Mouse (Mus musculus): ENCODE measurements around the gene Aatk. TPM values are rescaled to one million over a fixed set of nuclear protein-coding genes. Genes with fewer than 3 reads are reported as not detected.

The Aatk gene
- polyA plus RNA-seq, 1 experiment: 5.4 TPM

GRCm38 (mm10) chr11:119981769-119982168, 65.2 kb downstream of the Aatk start:
- H3K27me3 ChIP-seq (replicated peaks): peaks cover 48% of the 10 kb centered on the region
- H3K4me3 ChIP-seq (replicated peaks): peak overlapping the region; percentile 57
- TF ChIP-seq GATA1 (IDR thresholded peaks at IDR 0.05; ENCODE audit: borderline replicate concordance, low read length): no peak
- no peak for TF ChIP-seq FLI1 (IDR thresholded peaks at IDR 0.05; ENCODE audit: low read length)
- peaks cover 87% of the 10 kb centered on the region for H3K4me1 ChIP-seq
- H3K9me3 ChIP-seq: no peaks in the 10 kb centered on the region
- H3K36me3 ChIP-seq (replicated peaks; ENCODE audit: low read length): peaks cover 73% of the 10 kb centered on the region

DNA sequence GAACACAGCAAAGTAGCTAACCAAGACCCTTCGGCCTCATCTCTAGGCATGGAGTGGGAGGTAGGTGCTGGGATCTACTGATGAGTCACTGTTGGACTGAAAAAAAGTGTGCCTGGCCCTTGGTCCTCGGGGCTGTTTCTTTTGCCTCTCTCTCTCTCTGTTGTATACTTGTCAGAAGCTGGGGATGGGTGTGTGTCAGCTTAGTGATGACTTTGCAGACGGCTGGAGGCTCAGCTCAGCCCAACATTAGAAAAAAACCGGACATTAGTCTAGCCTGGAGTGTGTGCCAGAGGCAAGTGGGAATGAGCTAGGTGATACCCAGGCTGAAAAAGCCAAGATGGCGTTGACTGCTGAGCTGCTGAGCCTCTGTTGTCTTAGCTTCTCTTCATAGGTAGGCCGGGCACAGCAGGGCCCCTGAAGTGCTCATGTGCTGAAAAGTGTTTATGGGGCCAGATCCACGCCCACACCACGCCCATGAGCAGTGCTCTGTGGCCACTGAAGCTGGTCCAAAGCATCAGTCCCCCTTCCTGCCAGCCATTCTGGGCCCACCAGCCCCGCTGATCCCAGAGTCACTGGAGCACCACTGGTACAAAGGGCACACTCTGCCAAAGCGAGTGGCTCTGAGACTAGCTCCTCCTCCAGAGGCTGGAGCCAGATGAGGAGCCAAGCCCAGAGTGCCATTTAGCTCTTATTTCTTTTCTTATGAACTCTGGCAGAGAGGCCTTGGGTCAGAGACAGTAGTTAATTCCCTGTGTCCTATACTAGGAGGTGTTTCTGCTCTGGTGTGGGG, 67.2 kb downstream of the Aatk start:
- H3K27me3 ChIP-seq (replicated peaks): peaks cover 33% of the 10 kb centered on the region
- peaks cover 64% of the 10 kb centered on the region for H3K36me3 ChIP-seq (replicated peaks; ENCODE audit: low read length)
- peaks cover 75% of the 10 kb centered on the region for H3K4me1 ChIP-seq
- peaks cover 7% of the 10 kb centered on the region for H3K9me3 ChIP-seq
- H3K4me3 ChIP-seq (replicated peaks): no peak overlapping the region
- no peak for TF ChIP-seq GATA1 (IDR thresholded peaks at IDR 0.05; ENCODE audit: borderline replicate concordance, low read length)
- TF ChIP-seq FLI1 (IDR thresholded peaks at IDR 0.05; ENCODE audit: low read length): no peak

DNA sequence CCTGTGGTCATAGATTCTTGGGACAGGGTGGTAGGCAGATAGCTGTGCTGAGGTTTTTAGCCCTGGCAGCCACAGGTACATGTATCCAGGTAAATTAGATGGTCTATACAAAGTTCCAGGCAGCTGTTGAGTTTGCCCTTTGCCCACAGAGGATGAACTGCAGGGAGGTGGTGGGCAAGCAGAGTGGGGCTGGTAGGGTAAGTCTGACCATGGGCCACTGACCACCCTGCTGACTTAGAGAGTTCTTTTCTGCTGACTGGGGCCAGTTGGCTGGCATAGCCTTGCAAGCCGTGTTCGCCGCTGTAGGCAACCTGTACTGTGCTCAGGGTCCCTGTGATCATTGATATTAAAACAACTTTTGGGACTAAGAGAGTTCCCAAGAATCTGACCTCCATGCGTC, 68.3 kb downstream of the Aatk start:
- H3K9me3 ChIP-seq: peaks cover 11% of the 10 kb centered on the region
- peaks cover 63% of the 10 kb centered on the region for H3K36me3 ChIP-seq (replicated peaks; ENCODE audit: low read length)
- peaks cover 33% of the 10 kb centered on the region for H3K27me3 ChIP-seq (replicated peaks)
- peaks cover 66% of the 10 kb centered on the region for H3K4me1 ChIP-seq
- no peak overlapping the region for H3K4me3 ChIP-seq (replicated peaks)
- TF ChIP-seq GATA1 (IDR thresholded peaks at IDR 0.05; ENCODE audit: borderline replicate concordance, low read length) (no peak), FLI1 (IDR thresholded peaks at IDR 0.05; ENCODE audit: low read length) (no peak)

DNA sequence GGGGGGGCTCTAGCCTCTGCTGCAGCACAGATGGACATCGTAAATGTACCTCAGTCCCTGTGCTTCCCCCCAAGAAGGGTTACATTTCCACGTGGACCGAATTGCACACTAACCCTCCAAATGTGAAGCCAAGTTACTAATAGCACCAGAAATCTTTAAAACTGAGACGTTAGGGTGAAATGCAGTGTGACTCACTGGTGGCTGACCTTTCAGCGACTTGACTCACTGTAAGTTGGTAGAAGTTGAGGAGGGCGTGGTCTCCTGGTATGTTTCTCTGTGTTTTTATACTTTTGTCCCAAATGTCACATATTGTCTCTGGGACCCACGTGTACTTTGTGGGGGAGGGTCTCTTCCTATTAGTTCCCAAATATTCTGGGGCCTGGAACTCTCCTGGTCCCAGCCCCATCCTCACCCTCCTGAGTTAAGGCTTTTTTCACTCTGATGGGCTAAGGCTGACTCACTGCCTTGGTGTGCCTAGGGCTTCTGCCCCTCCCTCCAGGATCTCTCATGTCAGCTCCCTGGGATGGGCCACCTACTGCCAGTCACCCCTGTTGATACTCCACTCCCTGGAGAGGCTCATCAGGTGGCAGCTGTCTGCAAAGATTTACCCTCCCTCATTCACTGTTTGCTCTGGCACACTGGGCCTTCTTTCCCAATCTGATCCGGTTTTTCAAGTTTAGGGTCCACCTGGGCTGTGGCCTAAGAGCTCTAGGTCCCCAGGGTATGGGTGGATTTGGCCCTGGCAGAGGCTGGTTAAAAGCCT, 71.0 kb downstream of the Aatk start:
- H3K4me1 ChIP-seq: peaks cover 42% of the 10 kb centered on the region

DNA sequence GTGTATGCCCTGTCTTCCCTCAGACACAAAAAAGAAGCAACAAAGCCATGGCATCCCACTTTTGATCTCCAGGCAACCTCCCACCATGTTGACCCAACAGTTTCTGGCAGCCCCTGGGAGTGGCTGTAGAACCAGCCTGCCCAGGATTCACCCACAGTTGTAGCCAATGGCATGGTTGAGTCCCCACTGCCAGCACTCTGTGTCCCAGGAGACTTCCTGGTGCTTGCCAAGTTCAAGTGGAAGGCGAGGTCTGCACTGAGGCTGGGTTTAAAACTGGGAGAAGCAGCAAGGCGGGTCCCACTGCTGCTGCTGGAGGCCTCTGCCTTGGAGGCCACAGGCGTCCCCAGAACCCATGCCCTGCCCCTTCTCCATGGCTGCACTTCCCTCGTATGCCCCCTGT, 73.2 kb downstream of the Aatk start:
- Histone ChIP-seq H3K4me1 (peaks cover 41% of the 10 kb centered on the region), H3K36me3 (replicated peaks; ENCODE audit: low read length) (peaks cover 60% of the 10 kb centered on the region), H3K9me3 (peaks cover 11% of the 10 kb centered on the region), H3K4me3 (replicated peaks) (no peak overlapping the region), H3K27me3 (replicated peaks) (peaks cover 41% of the 10 kb centered on the region)
- TF ChIP-seq GATA1 (IDR thresholded peaks at IDR 0.05; ENCODE audit: borderline replicate concordance, low read length): no peak
- no peak for TF ChIP-seq FLI1 (IDR thresholded peaks at IDR 0.05; ENCODE audit: low read length)

More for the DNA sequence above, 71.0 kb downstream of the Aatk start:
- H3K27me3 ChIP-seq (replicated peaks): peaks cover 29% of the 10 kb centered on the region
- H3K36me3 ChIP-seq (replicated peaks; ENCODE audit: low read length): peaks cover 50% of the 10 kb centered on the region
- TF ChIP-seq GATA1 (IDR thresholded peaks at IDR 0.05; ENCODE audit: borderline replicate concordance, low read length) (no peak), FLI1 (IDR thresholded peaks at IDR 0.05; ENCODE audit: low read length) (no peak)
- no peak overlapping the region for H3K4me3 ChIP-seq (replicated peaks)
- H3K9me3 ChIP-seq: peaks cover 11% of the 10 kb centered on the region

DNA sequence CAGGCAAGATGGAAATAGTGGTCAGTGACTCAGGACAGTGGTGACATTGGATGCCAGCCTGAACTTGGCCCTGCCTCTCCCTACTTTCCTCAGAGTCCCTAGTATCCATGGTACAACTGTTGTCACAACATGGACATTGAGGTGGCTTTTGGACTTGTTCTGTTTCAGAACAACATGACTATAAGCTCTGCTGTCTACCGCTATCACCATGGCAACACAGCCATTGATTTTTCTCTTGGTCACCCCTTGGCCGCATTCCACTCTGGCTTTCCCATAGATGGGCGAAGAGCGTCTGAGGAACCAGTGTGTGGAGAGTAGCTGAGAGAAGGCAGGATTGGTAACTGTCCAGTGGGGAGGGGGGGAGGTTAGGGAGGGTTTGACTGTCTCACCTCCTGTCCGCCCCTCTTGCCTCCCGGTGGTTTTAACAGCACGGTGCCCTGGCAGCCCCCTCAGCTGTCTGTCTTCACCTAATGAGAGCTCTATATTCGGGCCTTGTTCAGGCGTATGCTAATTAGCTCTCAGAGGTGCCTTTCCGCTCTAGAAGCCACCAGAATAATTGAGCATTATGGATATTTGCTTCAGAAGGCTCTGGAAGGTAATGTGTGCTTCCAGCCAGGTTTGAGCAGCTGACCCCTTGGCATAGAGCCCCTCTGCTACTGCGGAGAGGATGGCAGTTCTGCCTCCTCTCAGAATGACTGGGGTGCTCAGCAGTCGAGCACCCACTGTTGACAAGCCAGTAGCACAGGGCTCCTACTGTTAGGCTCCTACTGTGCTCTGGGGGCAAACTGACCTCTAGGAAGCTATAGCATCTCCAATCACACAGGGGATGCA, 76.7 kb downstream of the Aatk start:
- H3K27me3 ChIP-seq (replicated peaks): peaks cover 58% of the 10 kb centered on the region
- no peak overlapping the region for H3K4me3 ChIP-seq (replicated peaks)
- H3K36me3 ChIP-seq (replicated peaks; ENCODE audit: low read length): peaks cover 79% of the 10 kb centered on the region
- H3K9me3 ChIP-seq: peaks cover 7% of the 10 kb centered on the region
- TF ChIP-seq GATA1 (IDR thresholded peaks at IDR 0.05; ENCODE audit: borderline replicate concordance, low read length) (no peak), FLI1 (IDR thresholded peaks at IDR 0.05; ENCODE audit: low read length) (no peak)
- peaks cover 24% of the 10 kb centered on the region; the same call in 1 of the 2 replicates for H3K4me1 ChIP-seq

GRCm38 (mm10) chr11:119967892-119968291, 79.1 kb downstream of the Aatk start:
- Histone ChIP-seq H3K27me3 (replicated peaks) (peaks cover 65% of the 10 kb centered on the region), H3K9me3 (no peaks in the 10 kb centered on the region), H3K4me3 (replicated peaks) (no peak overlapping the region), H3K4me1 (peaks cover 35% of the 10 kb centered on the region), H3K36me3 (replicated peaks; ENCODE audit: low read length) (peaks cover 86% of the 10 kb centered on the region)
- TF ChIP-seq GATA1 (IDR thresholded peaks at IDR 0.05; ENCODE audit: borderline replicate concordance, low read length): no peak
- no peak for TF ChIP-seq FLI1 (IDR thresholded peaks at IDR 0.05; ENCODE audit: low read length)

DNA sequence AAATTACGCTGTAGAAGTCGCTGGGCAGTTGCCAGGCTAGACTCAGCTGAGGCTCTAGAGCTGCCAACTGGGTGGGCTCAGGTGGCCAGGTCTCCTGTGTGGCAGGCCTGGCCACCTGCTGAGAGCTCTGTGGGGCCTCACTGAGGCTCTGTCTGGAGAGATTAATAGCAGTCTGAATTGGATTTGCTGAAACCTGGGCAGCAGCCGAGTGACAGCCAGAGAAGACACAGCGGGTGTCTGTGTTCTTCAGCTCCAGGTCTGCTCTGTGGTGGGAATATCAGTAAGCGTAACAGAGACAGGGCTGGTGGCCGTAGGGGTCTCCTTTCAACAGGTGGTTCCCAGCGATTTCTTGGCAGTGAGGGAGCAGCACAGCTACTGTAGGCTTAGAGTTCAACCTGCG, 79.6 kb downstream of the Aatk start:
- peaks cover 83% of the 10 kb centered on the region for H3K36me3 ChIP-seq (replicated peaks; ENCODE audit: low read length)
- H3K4me1 ChIP-seq: peaks cover 33% of the 10 kb centered on the region
- no peak for TF ChIP-seq FLI1 (IDR thresholded peaks at IDR 0.05; ENCODE audit: low read length)
- no peak for TF ChIP-seq GATA1 (IDR thresholded peaks at IDR 0.05; ENCODE audit: borderline replicate concordance, low read length)
- peaks cover 63% of the 10 kb centered on the region for H3K27me3 ChIP-seq (replicated peaks)
- no peaks in the 10 kb centered on the region for H3K9me3 ChIP-seq
- H3K4me3 ChIP-seq (replicated peaks): no peak overlapping the region

DNA sequence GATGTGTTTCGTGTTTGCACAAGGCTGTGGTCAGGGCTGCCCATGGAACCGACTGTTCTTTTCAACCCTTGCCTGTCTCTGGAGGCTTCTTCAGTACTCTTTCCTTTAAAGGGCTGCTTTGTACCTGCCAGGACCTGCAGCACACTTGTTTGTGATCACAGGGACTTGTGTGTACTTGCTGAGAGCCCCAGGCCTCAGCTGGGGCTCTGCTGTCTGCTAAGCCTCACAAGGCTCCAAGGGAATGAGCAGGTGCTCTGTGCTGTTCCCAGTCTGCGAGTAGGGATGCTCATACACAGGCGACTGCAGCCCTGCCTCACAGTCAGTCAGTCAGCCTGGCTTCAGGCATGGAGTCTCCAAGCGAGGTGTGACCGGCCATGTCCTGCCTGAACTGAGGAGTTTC, 80.7 kb downstream of the Aatk start:
- Histone ChIP-seq H3K36me3 (replicated peaks; ENCODE audit: low read length) (peaks cover 86% of the 10 kb centered on the region), H3K27me3 (replicated peaks) (peaks cover 60% of the 10 kb centered on the region), H3K4me1 (peaks cover 34% of the 10 kb centered on the region), H3K4me3 (replicated peaks) (no peak overlapping the region), H3K9me3 (no peaks in the 10 kb centered on the region)
- TF ChIP-seq GATA1 (IDR thresholded peaks at IDR 0.05; ENCODE audit: borderline replicate concordance, low read length) (no peak), FLI1 (IDR thresholded peaks at IDR 0.05; ENCODE audit: low read length) (no peak)
